Mouse (Mus musculus): ENCODE data around the gene Pdzd2. TPM values are rescaled to one million over a fixed set of nuclear protein-coding genes. Genes with fewer than 3 reads are reported as not detected.

Gene Pdzd2
- total RNA-seq, 1 experiment from 2014 or later, result 29.1 TPM

DNA sequence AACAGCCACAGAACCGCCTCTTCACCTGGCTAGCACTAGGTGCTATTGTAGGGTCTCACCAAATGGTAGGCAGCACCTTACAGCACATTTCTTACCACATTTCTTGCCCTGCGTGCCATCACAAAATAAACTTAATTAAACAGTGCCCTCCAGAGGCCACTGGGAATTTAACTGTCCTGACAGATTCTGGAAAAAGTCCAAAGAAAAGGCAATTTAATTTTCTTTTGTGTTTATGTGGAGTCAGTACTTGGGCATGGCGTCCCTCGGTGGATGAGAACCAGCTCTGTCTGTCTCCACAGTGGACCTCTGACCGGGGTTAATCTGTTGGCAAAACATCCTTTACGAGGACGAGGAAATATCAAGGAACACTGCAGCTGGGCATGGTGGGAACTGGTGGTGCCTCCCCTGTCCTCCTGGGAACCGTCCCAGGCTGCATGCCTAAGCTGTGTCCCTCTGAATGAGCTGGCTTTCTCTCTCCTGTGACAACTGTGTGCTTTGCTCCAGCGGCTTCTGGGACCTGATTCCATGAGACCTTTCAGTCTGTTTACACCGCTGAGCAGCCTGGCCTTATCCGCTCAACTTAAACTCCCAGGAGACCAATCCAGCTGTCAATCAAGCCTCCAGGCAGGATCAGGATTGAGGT lies 162.5 kb downstream of the Pdzd2 start:
- DNase-seq, result peak; percentile 55

DNA sequence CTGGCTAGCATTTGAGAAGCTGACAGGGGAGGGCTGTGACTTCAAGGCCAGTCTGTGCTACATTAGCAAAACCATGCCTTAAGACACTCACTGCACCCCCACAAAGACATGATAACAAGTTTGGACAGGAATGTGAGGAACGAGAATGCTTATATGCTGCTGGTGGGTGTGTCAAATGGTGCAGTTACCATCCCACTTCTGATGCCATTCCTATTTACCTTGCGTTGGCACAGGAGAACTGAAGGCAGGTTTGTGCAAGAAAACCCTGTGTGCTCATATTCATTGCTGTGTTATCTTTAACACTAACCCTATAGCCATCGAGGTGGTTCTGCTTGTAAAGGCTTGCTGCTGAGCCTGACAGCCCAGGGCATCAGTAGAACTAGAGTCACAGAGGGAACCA lies 166.1 kb downstream of the Pdzd2 start:
- DNase-seq, result no peak

- DNase-seq, result no peak
Observed at GRCm38 (mm10) chr15:12571168-12571567, 168.6 kb downstream of the Pdzd2 start.

- peak; percentile 23 for DNase-seq
Observed at GRCm38 (mm10) chr15:12566637-12567440, 172.9 kb downstream of the Pdzd2 start.

GRCm38 (mm10) chr15:12565281-12565680 lies 174.4 kb downstream of the Pdzd2 start:
- DNase-seq, result no peak

GRCm38 (mm10) chr15:12560505-12560904 lies 179.2 kb downstream of the Pdzd2 start:
- DNase-seq, result no peak

GRCm38 (mm10) chr15:12557663-12558436 lies 181.9 kb downstream of the Pdzd2 start:
- DNase-seq, result no peak

DNA sequence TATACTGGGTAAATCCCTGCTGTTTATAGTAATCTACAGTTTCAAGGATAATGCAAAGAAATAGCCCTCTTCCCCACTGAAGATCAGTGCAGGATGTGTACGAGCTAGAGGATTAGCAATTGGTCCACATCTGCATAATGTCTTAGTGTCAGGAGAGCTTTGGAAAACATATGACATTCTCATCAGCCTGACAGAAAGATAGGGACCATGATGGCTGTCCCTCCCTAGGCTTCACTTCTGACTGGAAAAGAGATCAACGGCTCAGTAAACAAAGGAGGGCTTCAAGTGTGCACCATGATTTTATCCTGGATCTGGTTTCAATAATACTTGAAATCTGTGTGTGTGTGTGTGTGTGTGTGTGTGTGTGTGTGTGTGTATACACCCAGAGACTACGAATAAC lies 186.5 kb downstream of the Pdzd2 start:
- no peak for DNase-seq

GRCm38 (mm10) chr15:12550919-12551318 lies 188.8 kb downstream of the Pdzd2 start:
- DNase-seq, result no peak

- DNase-seq, result peak; percentile 30
Observed at GRCm38 (mm10) chr15:12550376-12550775, 189.3 kb downstream of the Pdzd2 start.

DNA sequence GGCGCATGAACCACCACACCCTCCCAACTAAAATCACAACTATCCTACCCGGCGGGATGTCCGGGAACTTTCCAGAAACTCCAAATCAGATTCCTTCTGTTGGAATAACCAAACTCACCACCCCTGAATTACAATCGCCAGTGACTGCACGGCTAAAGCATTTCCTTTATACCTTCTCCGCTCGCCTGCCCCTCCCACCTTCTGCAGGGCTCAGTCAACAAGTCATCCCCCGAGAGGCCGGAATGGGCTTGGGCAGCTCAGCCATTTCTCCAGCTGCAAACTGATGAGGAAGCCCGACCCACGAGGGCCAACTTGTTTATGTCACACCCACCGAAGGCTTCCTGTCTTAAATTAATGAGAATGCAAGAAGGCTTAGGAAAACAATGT lies 189.8 kb downstream of the Pdzd2 start:
- peak; percentile 60 for DNase-seq

DNA sequence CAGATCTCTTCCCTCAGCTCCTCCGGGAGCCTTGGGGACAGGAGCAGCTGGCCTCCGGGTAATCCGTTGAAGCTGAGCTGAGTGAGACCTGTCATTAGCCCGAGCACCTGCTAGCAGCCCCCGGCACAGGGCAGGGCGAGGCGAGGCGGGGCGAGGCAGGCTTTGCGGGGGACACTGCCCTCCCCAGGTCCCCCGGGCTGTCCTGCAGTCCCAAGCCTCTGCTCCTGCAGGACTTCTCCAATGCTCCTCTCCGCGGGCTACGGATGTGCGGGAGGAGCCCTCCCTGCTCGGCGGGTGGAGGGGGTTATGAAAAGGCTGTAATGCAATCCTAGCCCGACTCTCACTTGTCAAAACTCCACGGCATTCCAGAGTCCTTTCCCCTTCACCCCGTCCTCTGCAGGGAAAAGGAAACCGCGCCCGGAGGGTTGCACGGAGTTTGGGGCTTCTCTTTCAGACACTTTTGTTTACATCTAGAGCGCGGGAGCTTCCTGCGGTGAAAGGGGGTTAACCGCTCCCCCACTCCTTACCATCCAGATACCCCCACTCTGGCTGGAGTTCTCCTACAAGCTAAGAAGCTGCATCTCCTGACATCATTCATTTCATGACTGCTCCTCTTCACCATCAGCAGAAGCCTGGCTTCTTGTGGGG lies 190.3 kb downstream of the Pdzd2 start:
- DNase-seq, result peak; percentile 67

DNA sequence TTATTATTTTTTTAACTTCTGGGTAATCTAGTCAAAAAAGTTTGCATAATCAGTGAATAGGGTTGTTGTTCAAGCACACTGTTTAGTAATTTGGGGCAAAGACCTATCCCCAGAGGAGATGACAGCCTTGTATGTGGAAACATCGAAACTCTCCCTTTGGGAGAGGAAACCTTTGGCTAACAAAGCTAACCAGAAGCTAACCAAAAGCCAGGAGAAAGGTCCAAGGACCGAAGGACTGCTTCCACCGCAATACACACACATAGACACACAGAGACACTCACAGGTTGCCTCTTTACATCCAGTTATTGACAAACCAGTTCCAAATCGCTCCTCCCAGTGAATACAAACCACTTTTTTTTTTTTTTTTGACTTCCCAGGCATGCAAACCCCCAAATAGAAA lies 191.0 kb downstream of the Pdzd2 start:
- DNase-seq, result peak; percentile 21

- no peak for DNase-seq
Observed at GRCm38 (mm10) chr15:12547640-12548405, 191.9 kb downstream of the Pdzd2 start.

DNA sequence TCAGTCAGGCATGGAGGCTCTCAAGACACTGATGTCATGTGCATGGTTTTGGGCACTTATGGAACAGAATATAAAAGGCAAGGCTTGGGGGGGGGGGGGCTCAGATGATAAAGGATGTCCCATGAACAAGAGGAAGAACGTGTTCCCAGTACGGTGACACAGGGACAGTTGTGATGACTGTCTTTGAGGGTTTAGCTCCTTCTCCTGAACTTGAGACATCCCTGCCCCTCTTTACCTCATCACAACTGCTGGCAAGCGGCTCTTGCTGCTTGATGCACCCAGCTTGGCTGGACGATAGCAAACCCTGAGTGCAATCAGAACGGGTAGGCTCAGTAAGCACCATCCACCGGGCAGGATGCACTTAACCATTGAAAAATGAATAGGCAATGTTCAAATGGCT lies 192.9 kb downstream of the Pdzd2 start:
- no peak for DNase-seq

DNA sequence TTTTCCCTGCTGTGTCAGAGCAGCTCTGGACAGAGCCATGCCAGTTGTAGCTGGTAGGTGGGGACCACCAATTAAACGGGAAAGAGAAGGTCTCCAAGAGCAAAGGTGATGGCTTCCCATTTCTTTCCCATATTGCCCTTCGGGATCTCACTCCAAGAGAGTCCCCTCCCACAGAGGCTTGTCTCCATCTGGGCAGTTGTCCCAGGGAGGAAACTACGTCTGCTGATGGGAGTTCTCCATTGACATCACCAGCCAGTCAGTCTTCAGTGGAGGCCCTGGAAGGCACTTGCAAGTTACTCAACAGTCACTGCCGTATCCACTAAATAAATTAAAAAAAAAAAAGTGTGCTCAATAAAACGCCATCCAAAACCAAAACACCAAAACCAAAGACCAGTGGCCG lies 194.1 kb downstream of the Pdzd2 start:
- DNase-seq, result peak; percentile 21

GRCm38 (mm10) chr15:12545220-12545619 lies 194.5 kb downstream of the Pdzd2 start:
- no peak for DNase-seq

DNA sequence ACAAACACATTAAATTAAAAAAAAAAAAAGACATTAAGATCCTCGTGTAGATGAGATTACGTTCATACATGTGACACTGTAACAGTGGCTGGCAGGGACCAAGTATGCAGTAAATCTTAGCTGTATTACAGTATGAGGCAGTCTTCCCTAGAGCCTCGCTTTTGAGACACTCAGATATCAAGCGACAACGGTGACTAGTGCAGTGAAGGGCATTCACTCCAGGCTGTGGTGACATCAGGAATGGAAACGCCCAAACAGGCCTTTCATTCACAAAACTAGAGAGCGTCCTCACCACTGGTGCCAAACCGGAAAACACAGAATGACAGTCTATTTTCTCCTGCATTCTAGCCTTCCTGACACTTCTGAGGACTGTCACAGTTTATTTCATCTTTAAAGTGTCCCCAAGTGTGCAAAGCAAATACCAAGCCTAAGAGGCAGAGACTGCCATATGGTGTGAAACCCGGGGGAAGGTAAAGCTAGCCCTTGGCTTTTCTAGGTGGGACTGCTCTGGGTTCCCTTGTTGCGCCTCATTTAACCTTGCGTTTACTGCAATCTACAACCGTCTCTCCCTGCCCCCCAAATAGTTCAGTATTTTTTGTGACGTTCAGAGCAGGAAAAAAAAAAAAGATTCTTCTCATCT lies 195.9 kb downstream of the Pdzd2 start:
- DNase-seq, result no peak

DNA sequence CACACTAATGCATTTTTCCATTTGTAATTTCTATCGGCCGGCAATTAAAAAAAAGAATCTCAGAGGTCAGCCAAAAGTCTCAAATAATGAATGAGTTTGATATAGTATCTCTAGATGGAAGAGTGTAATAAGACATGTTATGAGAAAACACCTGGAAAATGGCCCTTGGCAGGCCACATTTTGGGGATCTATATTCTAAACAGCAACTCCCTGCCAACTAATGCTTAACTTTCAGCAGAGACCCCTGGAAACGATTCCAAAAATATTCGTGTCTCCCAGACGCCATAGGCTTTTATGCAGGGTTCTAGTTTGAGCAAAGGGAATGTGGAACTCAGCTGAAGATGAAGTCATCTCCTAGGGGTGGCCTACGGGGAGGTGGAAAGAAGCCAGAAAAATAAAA lies 197.4 kb downstream of the Pdzd2 start:
- no peak for DNase-seq

- no peak for DNase-seq
Observed at GRCm38 (mm10) chr15:12539618-12540302, 200.0 kb downstream of the Pdzd2 start.

DNA sequence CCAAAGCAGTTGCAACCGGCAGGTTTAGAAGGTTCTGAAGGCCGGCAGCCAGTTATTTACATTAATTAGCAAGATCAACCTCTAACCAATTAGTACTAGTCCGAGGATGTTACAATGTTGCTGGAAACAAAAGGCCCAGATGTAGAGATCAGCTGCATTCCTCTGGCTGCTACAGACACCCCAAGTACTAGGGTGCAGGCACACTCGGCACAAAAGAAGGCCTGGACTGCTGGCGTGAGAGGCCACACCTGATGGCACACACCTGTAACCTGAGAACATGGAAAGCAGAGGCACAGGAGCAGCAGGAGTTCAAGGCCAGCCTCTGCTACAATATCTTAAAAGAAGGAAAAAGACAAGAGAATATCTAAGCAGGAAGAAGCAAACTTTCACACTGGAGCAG lies 206.5 kb downstream of the Pdzd2 start:
- DNase-seq, result no peak
